Mouse (Mus musculus) kidney, adult 2 months (tissue): ENCODE measurements around the gene Nmnat3.

ENCODE experiments used
- CTCF ChIP-seq: fragments of 200-500 bp; conservative IDR thresholded peaks from 2 replicates; pipeline ENCODE4 v1.5.1; 2011; ENCODE audit warnings: low read depth, mild to moderate bottlenecking, control low read depth, low read length, moderate library complexity, mixed read lengths; ENCODE audit not compliant: insufficient read depth, insufficient read length
- POLR2A ChIP-seq: fragments of 200-500 bp; IDR thresholded peaks from one replicate; pipeline ENCODE4 v1.6.1; 2011; ENCODE audit warnings: low read depth, low read length, control low read depth

GRCm38 (mm10) chr9:98289665-98290064 lies 2.4 kb downstream of the Nmnat3 start:
- TF ChIP-seq POLR2A (no peak), CTCF (no peak)
